Mouse (Mus musculus) kidney, adult 2 months (tissue): ENCODE measurements around the gene Tcf20. TPM values are rescaled to one million over a fixed set of nuclear protein-coding genes. Genes with fewer than 3 reads are reported as not detected.

Experiments
- DNase-seq: peaks from one replicate; pipeline ENCODE4 v3.0.0; 2021
- H3K27ac ChIP-seq: fragments of 200-500 bp; 2 replicates; pipeline ENCODE4 v1.5.1; 2012; ENCODE audit warnings: low read depth, low read length, control low read depth, inconsistent platforms; ENCODE audit not compliant: insufficient read depth
- H3K27me3 ChIP-seq: fragments of 200-500 bp; replicated peaks from 2 replicates; pipeline ENCODE4 v1.6.1; 2012; ENCODE audit warnings: mild to moderate bottlenecking, moderate library complexity, low read length, inconsistent platforms; ENCODE audit not compliant: control insufficient read depth, insufficient read depth
- H3K36me3 ChIP-seq: fragments of 200-500 bp; 2 replicates; pipeline ENCODE4 v1.6.1; 2012; ENCODE audit warnings: mild to moderate bottlenecking, moderate library complexity, low read length, inconsistent platforms; ENCODE audit not compliant: control insufficient read depth, insufficient read depth
- H3K4me1 ChIP-seq: fragments of 200-500 bp; 2 replicates; pipeline ENCODE4 v1.6.1; 2011; ENCODE audit warnings: low read length; ENCODE audit not compliant: control insufficient read depth, insufficient read depth
- H3K4me3 ChIP-seq: fragments of 200-500 bp; 2 replicates; pipeline ENCODE4 v1.5.1; 2011; ENCODE audit warnings: mild to moderate bottlenecking, low read depth, low read length, control low read depth; ENCODE audit not compliant: insufficient read depth
- CTCF ChIP-seq: fragments of 200-500 bp; conservative IDR thresholded peaks from 2 replicates; pipeline ENCODE4 v1.5.1; 2011; ENCODE audit warnings: low read depth, mild to moderate bottlenecking, control low read depth, low read length, moderate library complexity, mixed read lengths; ENCODE audit not compliant: insufficient read depth, insufficient read length
- POLR2A ChIP-seq: fragments of 200-500 bp; IDR thresholded peaks from one replicate; pipeline ENCODE4 v1.6.1; 2011; ENCODE audit warnings: low read depth, low read length, control low read depth
- WGBS: fragments of 180-500 bp; shearing (Covaris S2); methylation state at CpG from one replicate; pipeline ENCODE4 v1.1.7; 2018; 5-methylcytosine and 5-hydroxymethylcytosine counted together
- polyA plus RNA-seq: library from polyadenylated mRNA; depleted of rRNA; stranded (reverse); fragments of >200 nt; gene quantifications from 2 replicates; pipeline ENCODE4 v1.2.3, GENCODE M21; 2012

Tcf20 gene
- polyA plus RNA-seq, 1 experiment = 18.1 TPM

DNA sequence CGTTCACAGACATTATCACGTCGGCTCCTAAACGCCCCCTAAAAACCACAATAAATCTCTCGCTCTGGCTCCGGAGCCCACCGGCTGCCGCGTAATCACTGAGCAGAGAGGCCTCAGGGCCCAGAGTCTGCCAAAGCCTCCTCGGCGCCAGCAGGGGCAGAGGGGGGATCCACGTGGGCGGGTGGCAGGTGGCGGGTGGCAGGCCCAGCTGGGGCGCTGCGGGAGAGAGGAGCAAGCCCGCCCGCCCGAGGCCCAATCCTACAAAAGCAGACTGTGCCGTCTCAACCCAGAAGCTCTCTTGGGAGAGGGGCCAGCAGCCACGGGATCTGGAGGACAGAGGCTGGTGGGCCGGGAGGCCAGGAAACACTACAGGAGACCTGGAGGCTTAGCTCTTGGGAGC, 19.2 kb downstream of the Tcf20 start:
- Histone ChIP-seq H3K36me3 (no peaks in the 10 kb centered on the region), H3K4me3 (no peak overlapping the region), H3K27ac (no peak overlapping the region), H3K27me3 (no peaks in the 10 kb centered on the region), H3K4me1 (no peaks in the 10 kb centered on the region)
- WGBS = 18% methylated on average over 22 of the region's 22 CpGs
- TF ChIP-seq POLR2A = no peak
- no peak for TF ChIP-seq CTCF
- no peak for DNase-seq

DNA sequence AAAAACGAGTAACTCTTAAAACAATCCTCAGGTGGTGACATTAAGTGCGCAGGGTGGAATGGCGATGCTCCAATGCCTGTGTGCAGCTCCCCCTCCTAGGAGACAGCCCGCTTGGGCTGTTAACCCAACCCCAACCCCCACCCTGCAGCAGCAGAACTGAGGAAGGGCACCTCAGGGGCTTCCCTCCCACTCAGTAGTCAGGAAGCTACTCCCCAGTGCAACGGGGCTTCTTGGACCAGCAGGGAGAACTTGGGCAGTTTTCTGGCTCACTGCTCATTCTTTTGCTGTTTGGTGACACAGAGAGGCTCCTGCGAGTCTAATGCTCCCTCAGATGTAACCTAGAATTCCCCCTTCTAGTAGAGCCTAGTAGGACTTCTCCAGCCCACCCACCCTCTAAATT, 19.7 kb downstream of the Tcf20 start:
- Histone ChIP-seq H3K36me3 (no peaks in the 10 kb centered on the region), H3K27ac (no peak overlapping the region), H3K27me3 (no peaks in the 10 kb centered on the region), H3K4me3 (no peak overlapping the region), H3K4me1 (no peaks in the 10 kb centered on the region)
- TF ChIP-seq POLR2A (no peak), CTCF (no peak)
- WGBS = 24% methylated on average over 6 of the region's 6 CpGs
- DNase-seq = no peak

DNA sequence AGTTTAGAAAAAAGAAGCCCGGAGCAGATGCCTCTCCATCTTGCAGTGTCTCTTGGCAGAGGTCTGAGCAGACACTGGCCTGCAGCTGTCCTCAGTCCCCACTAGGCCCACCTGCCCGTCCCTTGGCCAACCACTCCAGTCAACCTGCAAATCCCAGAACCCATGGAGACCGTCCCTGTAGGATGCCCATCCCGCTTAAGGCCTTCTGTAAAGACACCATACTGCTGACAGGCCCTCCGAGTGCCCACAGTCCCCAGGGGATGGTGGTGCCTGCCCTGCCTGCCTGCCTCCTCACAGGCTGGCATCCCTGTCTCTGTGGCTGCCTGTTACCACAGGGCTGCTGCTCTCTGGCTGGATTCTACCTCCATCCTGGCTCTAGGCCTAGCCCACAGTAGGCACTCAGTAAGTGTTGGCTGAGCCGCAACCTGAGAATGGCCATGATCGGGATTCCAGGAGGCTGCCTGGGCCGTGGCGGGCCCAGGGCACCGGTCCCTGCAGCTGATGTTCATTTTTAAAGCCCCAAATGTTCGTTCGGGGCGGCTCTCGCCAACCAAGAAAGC, 23.3 kb downstream of the Tcf20 start:
- no peaks in the 10 kb centered on the region for H3K4me1 ChIP-seq
- TF ChIP-seq POLR2A (no peak), CTCF (no peak)
- H3K27me3 ChIP-seq = no peaks in the 10 kb centered on the region
- H3K36me3 ChIP-seq = no peaks in the 10 kb centered on the region
- H3K4me3 ChIP-seq = no peak overlapping the region
- WGBS = 82% methylated on average over 14 of the region's 14 CpGs
- H3K27ac ChIP-seq = no peak overlapping the region
- no peak for DNase-seq

DNA sequence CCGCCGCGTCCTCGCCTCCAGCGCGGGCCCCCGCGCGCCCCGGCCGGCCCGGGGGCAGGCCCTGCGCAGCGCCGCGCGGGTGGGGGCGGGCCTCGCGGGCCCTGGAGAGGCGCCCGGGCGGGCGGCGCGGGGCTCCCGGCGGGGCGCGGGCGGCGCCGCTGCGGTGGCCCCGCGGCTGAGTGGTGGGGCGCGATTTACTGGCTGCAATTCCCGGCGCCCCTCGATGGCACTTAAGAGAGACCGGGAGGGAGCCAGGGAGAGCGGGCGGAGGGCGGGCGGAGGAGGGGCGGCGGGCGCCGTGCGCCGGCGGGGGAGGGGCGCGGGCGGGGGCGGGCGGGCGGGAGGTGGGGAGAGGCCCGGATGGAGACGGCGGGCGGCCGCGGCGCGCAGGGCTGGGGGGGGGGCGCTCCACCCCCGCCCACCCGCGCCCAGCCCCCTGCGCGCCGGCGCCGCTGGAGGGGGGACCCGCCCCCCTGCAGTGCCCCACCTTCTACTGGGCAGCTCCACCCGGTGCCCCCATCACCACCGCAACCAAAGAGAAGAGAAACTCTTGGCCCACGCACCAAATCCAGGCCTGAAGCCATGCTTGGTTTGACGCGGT, 24.0 kb downstream of the Tcf20 start:
- 20% methylated on average over 47 of the region's 82 CpGs for WGBS
- DNase-seq = no peak
- Histone ChIP-seq H3K4me3 (no peak overlapping the region; the same call in 1 of the 2 replicates), H3K36me3 (no peaks in the 10 kb centered on the region), H3K4me1 (no peaks in the 10 kb centered on the region), H3K27me3 (no peaks in the 10 kb centered on the region), H3K27ac (no peak overlapping the region)
- TF ChIP-seq POLR2A (no peak), CTCF (no peak)

DNA sequence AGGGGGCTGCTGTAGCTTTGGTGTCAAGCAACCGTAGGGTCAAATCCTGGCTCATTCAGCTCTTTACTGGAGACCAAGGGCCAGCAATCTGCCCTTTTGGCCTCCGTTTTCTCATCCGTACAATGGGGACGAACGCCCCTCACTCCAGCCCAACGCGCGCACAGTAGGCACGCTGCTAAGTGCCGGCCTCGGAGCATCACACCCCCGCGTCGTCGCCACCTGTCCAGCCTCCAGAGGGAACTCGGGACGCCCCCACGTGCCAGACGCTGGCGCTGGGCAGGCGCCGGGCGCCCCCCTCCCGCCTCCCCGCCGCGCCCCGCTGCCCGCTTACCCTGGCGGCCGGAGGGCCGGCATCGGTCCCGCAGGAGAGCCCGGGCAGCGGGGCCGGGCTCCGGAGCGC, 24.6 kb downstream of the Tcf20 start:
- H3K36me3 ChIP-seq = no peaks in the 10 kb centered on the region
- no peaks in the 10 kb centered on the region for H3K27me3 ChIP-seq
- TF ChIP-seq POLR2A (no peak), CTCF (no peak)
- WGBS = 9% methylated on average over 39 of the region's 39 CpGs
- no peak for DNase-seq
- peak overlapping the region; percentile 27; the same call in 1 of the 2 replicates for H3K4me3 ChIP-seq
- H3K4me1 ChIP-seq = no peaks in the 10 kb centered on the region
- H3K27ac ChIP-seq = no peak overlapping the region

DNA sequence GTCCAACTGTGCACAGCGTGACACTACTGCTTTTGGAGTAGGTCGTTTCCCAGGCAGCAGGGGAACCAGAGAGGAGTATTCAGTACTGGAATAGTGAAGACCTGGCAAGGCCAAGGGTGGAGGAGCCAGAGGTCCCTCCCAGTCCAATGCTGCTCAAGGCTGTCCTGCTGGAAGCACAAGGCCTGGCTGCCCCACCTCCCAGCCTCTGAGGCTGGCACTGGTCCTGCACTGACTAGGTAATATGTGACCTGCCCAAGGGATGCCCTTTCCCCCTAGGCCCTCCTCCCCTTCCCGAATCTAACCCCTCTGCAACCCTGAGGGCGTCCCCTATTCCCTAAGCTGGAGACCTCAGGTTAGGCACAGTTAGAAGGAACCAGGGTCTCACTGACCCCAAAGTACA, 25.1 kb downstream of the Tcf20 start:
- DNase-seq = peak; percentile 79
- no peaks in the 10 kb centered on the region for H3K4me1 ChIP-seq
- no peaks in the 10 kb centered on the region for H3K36me3 ChIP-seq
- no peak overlapping the region for H3K4me3 ChIP-seq
- H3K27me3 ChIP-seq = no peaks in the 10 kb centered on the region
- H3K27ac ChIP-seq = no peak overlapping the region
- no peak for TF ChIP-seq POLR2A
- no peak for TF ChIP-seq CTCF
- WGBS = 46% methylated on average over 4 of the region's 4 CpGs

DNA sequence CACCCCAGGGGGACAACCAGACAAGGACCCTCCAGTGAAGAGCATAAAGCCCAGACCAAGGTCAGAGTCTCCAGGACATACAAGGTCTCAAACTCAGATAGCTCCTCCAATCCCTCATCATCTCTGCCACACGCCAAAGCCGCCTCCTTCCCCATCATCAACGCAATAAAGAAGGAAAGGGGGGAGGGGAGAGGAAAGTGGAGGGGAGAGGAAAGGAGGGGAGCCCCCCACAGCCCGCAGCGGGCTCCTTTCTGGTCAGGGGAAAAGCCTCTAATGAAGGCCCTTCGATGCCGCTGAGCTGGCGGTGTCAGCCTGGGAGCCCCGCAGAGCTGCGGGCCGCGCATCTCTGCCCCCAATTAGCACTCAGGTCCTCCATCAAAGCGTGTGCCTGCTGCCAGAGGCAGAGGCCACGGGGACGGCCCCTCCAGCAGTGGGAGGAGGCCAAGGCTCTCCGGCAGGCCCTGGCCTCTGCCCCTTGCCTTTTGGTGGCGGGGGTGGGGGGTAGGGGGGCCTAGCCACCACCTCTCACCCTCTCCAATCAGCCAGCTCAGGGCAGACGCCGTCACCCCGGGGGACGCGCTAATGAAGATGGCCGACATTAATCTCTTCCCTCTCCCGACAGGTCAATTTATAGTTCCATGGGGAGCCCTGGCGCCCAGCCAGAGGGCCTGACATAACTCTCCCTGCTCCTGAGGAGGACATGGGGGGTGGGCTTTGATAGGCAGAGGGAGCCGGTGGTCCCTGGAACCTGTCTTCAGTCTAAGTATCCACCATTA, 26.7 kb downstream of the Tcf20 start:
- no peaks in the 10 kb centered on the region for H3K4me1 ChIP-seq

More for the DNA sequence above, 26.7 kb downstream of the Tcf20 start:
- DNase-seq = no peak
- TF ChIP-seq POLR2A = no peak
- no peak for TF ChIP-seq CTCF
- no peaks in the 10 kb centered on the region for H3K27me3 ChIP-seq
- no peaks in the 10 kb centered on the region for H3K36me3 ChIP-seq
- 22% methylated on average over 26 of the region's 26 CpGs for WGBS
- no peak overlapping the region for H3K4me3 ChIP-seq
- H3K27ac ChIP-seq = no peak overlapping the region
